Mouse (Mus musculus): ENCODE measurements around the gene Rab38.

Gene Rab38

GRCm38 (mm10) chr7:88527100-88527671 is 97.1 kb downstream of the Rab38 start:
- DNase-seq (ENCODE audit: low read depth, low spot score) = no peak

GRCm38 (mm10) chr7:88536127-88536531 is 106.1 kb downstream of the Rab38 start:
- no peak for DNase-seq (ENCODE audit: low read depth, low spot score)

DNA sequence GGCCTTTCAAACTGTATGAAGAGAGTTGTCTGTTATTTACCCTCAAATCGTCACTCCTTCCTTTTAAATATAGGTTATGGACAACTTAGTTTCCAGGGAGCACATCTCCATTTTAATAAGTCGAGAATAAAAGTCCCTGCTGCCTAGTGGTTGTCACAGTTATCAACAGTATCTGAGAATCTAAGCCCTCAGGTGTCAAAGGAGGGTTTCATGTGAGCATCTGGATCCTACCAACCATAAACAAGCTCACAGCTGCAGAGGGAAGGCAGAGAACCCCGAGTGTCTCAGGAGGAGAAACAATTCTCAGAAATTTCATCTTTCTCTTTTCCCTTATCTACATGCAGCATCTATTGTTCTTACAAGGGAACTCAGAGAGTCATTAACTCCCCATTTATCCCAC is 106.7 kb downstream of the Rab38 start:
- DNase-seq (ENCODE audit: low read depth, low spot score) = no peak
